In genomic region chr5:112385973-112386372, GRCm38 (mm10) we compare ENCODE assay signal across 19 mouse cellular contexts. TPM values are rescaled to one million over a fixed set of nuclear protein-coding genes. Genes with fewer than 3 reads are reported as not detected.
DNase-seq lines count a peak whose midpoint lies in the region; ATAC-seq lines count a peak whose summit lies in the region.
"Had no signal": no experiment of that assay in that cellular context is flagged by ENCODE, and none has a peak within 500 bp of the region (broad histone marks: within the 10 kb centered on the region; RNA-seq: fewer than 3 reads in every experiment).

No protein-coding gene starts in this region.

- H3K9me3 ChIP-seq in heart, embryonic 12.5 days (replicated peaks) = no peaks in the 10 kb centered on the region
- no peaks in the 10 kb centered on the region for H3K9me3 ChIP-seq in liver, embryonic 15.5 days (replicated peaks)
- H3K9me3 ChIP-seq: embryonic facial prominence, embryonic 13.5 days; forebrain, embryonic 13.5 days; heart, embryonic 15.5 days; hindbrain, embryonic 15.5 days; midbrain, embryonic 12.5 days had no signal

- no peak overlapping the region for H3K4me3 ChIP-seq in heart, embryonic 12.5 days
- H3K4me3 ChIP-seq in liver, embryonic 15.5 days (replicated peaks) = no peak overlapping the region
- H3K4me3 ChIP-seq: embryonic facial prominence, embryonic 13.5 days; forebrain, embryonic 13.5 days; heart, embryonic 15.5 days; hindbrain, embryonic 15.5 days; midbrain, embryonic 12.5 days had no signal

- H3K4me1 ChIP-seq in heart, embryonic 12.5 days (replicated peaks) = peaks cover 5% of the 10 kb centered on the region; the same call in 1 of the 2 replicates
- H3K4me1 ChIP-seq in liver, embryonic 15.5 days (replicated peaks) = peaks cover 17% of the 10 kb centered on the region
- H3K4me1 ChIP-seq: heart, embryonic 15.5 days had no signal

- no peaks in the 10 kb centered on the region for H3K36me3 ChIP-seq in heart, embryonic 12.5 days
- H3K36me3 ChIP-seq in liver, embryonic 15.5 days (replicated peaks) = no peaks in the 10 kb centered on the region
- H3K36me3 ChIP-seq: heart, embryonic 15.5 days had no signal

- peaks cover 47% of the 10 kb centered on the region for H3K27me3 ChIP-seq in heart, embryonic 12.5 days (replicated peaks)
- peaks cover 8% of the 10 kb centered on the region for H3K27me3 ChIP-seq in liver, embryonic 15.5 days
- H3K27me3 ChIP-seq: forebrain, embryonic 13.5 days; hindbrain, embryonic 15.5 days; midbrain, embryonic 12.5 days had no signal

- DNase-seq in heart, postnatal 10 days = no peak
- peak; percentile 56 for DNase-seq in c-Kit-positive CD71-positive TER-119-positive erythroid progenitor cells, embryonic 14.5 days (ENCODE audit: low spot score)
- no peak for DNase-seq in ovary, postnatal 14 days (ENCODE audit: low spot score)
- no peak for DNase-seq in T-cell, adult 2 months (ENCODE audit: low spot score)
- no peak for DNase-seq in left cerebral cortex, postnatal 4 days
- DNase-seq: cerebellum, postnatal 25 days; gastrocnemius, postnatal 10 days; layer of hippocampus, adult 9-11 months had no signal

- no peak overlapping the region for H3K9ac ChIP-seq in heart, embryonic 12.5 days
- H3K9ac ChIP-seq in liver, embryonic 15.5 days = no peak overlapping the region
- H3K9ac ChIP-seq: embryonic facial prominence, embryonic 13.5 days; forebrain, embryonic 13.5 days; heart, embryonic 15.5 days; hindbrain, embryonic 15.5 days; midbrain, embryonic 12.5 days had no signal

- ATAC-seq in heart, embryonic 12.5 days (ENCODE audit: insufficient number of reproducible peaks, low FRiP score) = peak; percentile 56; the same call in 1 of the 2 replicates
- ATAC-seq in liver, embryonic 15.5 days (ENCODE audit: insufficient read depth) = peak; percentile 82
- ATAC-seq: activated CD4-positive, CD25-positive, alpha-beta regulatory T cell, adult 4 months; forebrain, embryonic 13.5 days; lung, postnatal 0 days had no signal

- 56% methylated on average over 2 of the region's 2 CpGs for WGBS in heart, embryonic 12.5 days
- WGBS in liver, embryonic 15.5 days (ENCODE audit: insufficient replicate concordance) = 41% methylated on average over 2 of the region's 2 CpGs

- intact Hi-C loops in heart, postnatal 10 days (cut with DNase I) = no loop called here
- intact Hi-C loops in left cerebral cortex, postnatal 4 days (cut with DNase I) = no loop called here

- no peak overlapping the region for H3K27ac ChIP-seq in heart, embryonic 12.5 days (ENCODE audit: poor library complexity, severe bottlenecking)
- no peak overlapping the region for H3K27ac ChIP-seq in liver, embryonic 15.5 days (replicated peaks)
- H3K27ac ChIP-seq: embryonic facial prominence, embryonic 13.5 days; forebrain, embryonic 13.5 days; heart, embryonic 15.5 days; hindbrain, embryonic 15.5 days; kidney, postnatal 0 days; midbrain, embryonic 12.5 days had no signal

- H3K4me2 ChIP-seq in heart, embryonic 12.5 days = no peak overlapping the region
- H3K4me2 ChIP-seq in liver, embryonic 15.5 days = no peak overlapping the region
- H3K4me2 ChIP-seq: embryonic facial prominence, embryonic 13.5 days; forebrain, embryonic 13.5 days; heart, embryonic 15.5 days; hindbrain, embryonic 15.5 days; midbrain, embryonic 12.5 days had no signal

RNA-seq across cellular contexts. Expression of gene Asphd2, which starts 8.7 kb away (rescaled TPM):
- polyA plus RNA-seq in heart, embryonic 12.5 days (2016; fragmentation: Nextera tagmentation; extraction: Ambion mirVana) = 3.0 and 3.4 TPM in 2 replicates
- total RNA-seq in heart, postnatal 10 days (2021) = 1 to 10 TPM in 1 of 2 experiments, under 1 TPM in 1; 0.57 to 1.1 TPM
- 0.14 and 0.24 TPM in 2 replicates for polyA plus RNA-seq in liver, embryonic 15.5 days (2015; fragmentation: Nextera tagmentation; extraction: Ambion mirVana)
- 100 to 1,000 TPM; 130 to 134 TPM for total RNA-seq in left cerebral cortex, postnatal 4 days (2021)
- polyA plus RNA-seq: activated CD4-positive, CD25-positive, alpha-beta regulatory T cell, adult 4 months had no signal

RNA-seq across cellular contexts. Expression of gene Gm6583, which starts 30.1 kb away (rescaled TPM):
- polyA plus RNA-seq in heart, embryonic 12.5 days (2016; fragmentation: Nextera tagmentation; extraction: Ambion mirVana) = 0.10 and 0.24 TPM in 2 replicates
- total RNA-seq in heart, postnatal 10 days (2021) = under 1 TPM; 0.10 to 0.19 TPM
- 0.07 and 0.12 TPM in 2 replicates for polyA plus RNA-seq in liver, embryonic 15.5 days (2015; fragmentation: Nextera tagmentation; extraction: Ambion mirVana)
- total RNA-seq in left cerebral cortex, postnatal 4 days (2021) = not detected
- total RNA-seq: gastrocnemius, postnatal 10 days; left cerebral cortex, postnatal 25 days had no signal
- polyA plus RNA-seq: activated CD4-positive, CD25-positive, alpha-beta regulatory T cell, adult 4 months had no signal

RNA-seq across cellular contexts. Expression of gene Hps4, which starts 43.1 kb away (rescaled TPM):
- polyA plus RNA-seq in heart, embryonic 12.5 days (2016; fragmentation: Nextera tagmentation; extraction: Ambion mirVana) = 19.0 and 20.2 TPM in 2 replicates
- 10 to 100 TPM; 11.5 to 12.8 TPM for total RNA-seq in heart, postnatal 10 days (2021)
- polyA plus RNA-seq in liver, embryonic 15.5 days (2015; fragmentation: Nextera tagmentation; extraction: Ambion mirVana) = 10.9 and 13.7 TPM in 2 replicates
- 10 to 100 TPM; 32.6 to 32.8 TPM for total RNA-seq in left cerebral cortex, postnatal 4 days (2021)

RNA-seq across cellular contexts. Expression of gene Srrd, which starts 43.1 kb away (rescaled TPM):
- 23.8 and 25.2 TPM in 2 replicates for polyA plus RNA-seq in heart, embryonic 12.5 days (2016; fragmentation: Nextera tagmentation; extraction: Ambion mirVana)
- 10 to 100 TPM; 10.2 to 12.5 TPM for total RNA-seq in heart, postnatal 10 days (2021)
- polyA plus RNA-seq in liver, embryonic 15.5 days (2015; fragmentation: Nextera tagmentation; extraction: Ambion mirVana) = 13.8 and 16.4 TPM in 2 replicates
- 10 to 100 TPM; 30.7 to 34.4 TPM for total RNA-seq in left cerebral cortex, postnatal 4 days (2021)

RNA-seq across cellular contexts. Expression of gene Tfip11, which starts 59.8 kb away (rescaled TPM):
- polyA plus RNA-seq in heart, embryonic 12.5 days (2016; fragmentation: Nextera tagmentation; extraction: Ambion mirVana) = 21.6 and 22.3 TPM in 2 replicates
- total RNA-seq in heart, postnatal 10 days (2021) = 10 to 100 TPM; 19.2 to 22.0 TPM
- 12.0 and 13.1 TPM in 2 replicates for polyA plus RNA-seq in liver, embryonic 15.5 days (2015; fragmentation: Nextera tagmentation; extraction: Ambion mirVana)
- 10 to 100 TPM; 33.2 to 34.9 TPM for total RNA-seq in left cerebral cortex, postnatal 4 days (2021)

Comparison
In these comparisons a context has a peak if more than half of its experiments do, and no peak if none do; other contexts are left out.
1. RNA of gene Asphd2, which starts 8.7 kb away (total RNA-seq): 130 to 134 TPM in left cerebral cortex, postnatal 4 days; 0.57 to 1.1 TPM in heart, postnatal 10 days; every median in the first group is over 10 times any median in the second.